Mouse (Mus musculus) MN1 (cell line): ENCODE results near the gene Igsf21.
A peak's percentile ranks its signal among the peaks of the same experiment; 100 is the strongest.

ENCODE experiments used
- DNase-seq: peaks from one replicate; pipeline ENCODE4 v3.0.0-alpha.2; 2016; ENCODE audit warnings: low spot score

Igsf21 gene

GRCm38 (mm10) chr4:140246180-140247005 is at the start of gene Igsf21:
Gene Igsf21, minus strand, starts transcription at chr4:140246784.
- no peak for DNase-seq

GRCm38 (mm10) chr4:140285726-140286316 is 39.2 kb upstream of the Igsf21 start:
- DNase-seq, result no peak

- DNase-seq, result no peak
These were observed 36.8 kb upstream of the Igsf21 start for GRCm38 (mm10) chr4:140283398-140283797.

- DNase-seq, result no peak
These were observed 31.7 kb upstream of the Igsf21 start for GRCm38 (mm10) chr4:140278269-140278668.

GRCm38 (mm10) chr4:140271913-140272312 is 25.3 kb upstream of the Igsf21 start:
- no peak for DNase-seq

- DNase-seq, result no peak
These were observed 23.9 kb upstream of the Igsf21 start for GRCm38 (mm10) chr4:140270451-140270850.

- no peak for DNase-seq
These were observed 22.7 kb upstream of the Igsf21 start for GRCm38 (mm10) chr4:140269184-140269840.

- no peak for DNase-seq
These were observed 21.3 kb upstream of the Igsf21 start for GRCm38 (mm10) chr4:140267835-140268234.

- no peak for DNase-seq
These were observed 20.5 kb upstream of the Igsf21 start for GRCm38 (mm10) chr4:140267086-140267485.

- no peak for DNase-seq
These were observed 12.4 kb upstream of the Igsf21 start for GRCm38 (mm10) chr4:140258968-140259367.

GRCm38 (mm10) chr4:140252369-140252768 is 5.8 kb upstream of the Igsf21 start:
- DNase-seq, result peak; percentile 56

- peak; percentile 13 for DNase-seq
These were observed 2.6 kb upstream of the Igsf21 start for GRCm38 (mm10) chr4:140249011-140249744.

GRCm38 (mm10) chr4:140248396-140248795 is 1.8 kb upstream of the Igsf21 start:
- DNase-seq, result no peak

- no peak for DNase-seq
These were observed 721 bp upstream of the Igsf21 start for GRCm38 (mm10) chr4:140247006-140248003.

GRCm38 (mm10) chr4:140245286-140246179 is 1.1 kb downstream of the Igsf21 start:
- DNase-seq, result no peak

- no peak for DNase-seq
These were observed 1.7 kb downstream of the Igsf21 start for GRCm38 (mm10) chr4:140244835-140245234.

- no peak for DNase-seq
These were observed 2.3 kb downstream of the Igsf21 start for GRCm38 (mm10) chr4:140244161-140244813.

- DNase-seq, result no peak
These were observed 3.4 kb downstream of the Igsf21 start for GRCm38 (mm10) chr4:140243231-140243630.

- peak; percentile 43 for DNase-seq
These were observed 4.3 kb downstream of the Igsf21 start for GRCm38 (mm10) chr4:140242291-140242690.
